Mouse (Mus musculus) G1E (cell line): ENCODE measurements around the gene Large2. TPM values are rescaled to one million over a fixed set of nuclear protein-coding genes. Genes with fewer than 3 reads are reported as not detected.
"Not testable (repeated sequence)": the region's sequence is repeated elsewhere in the genome, so short reads cannot be mapped to it uniquely, and the experiment has no call there.

Experiments
- ATAC-seq: 2 replicates; pipeline ENCODE4 v1.8.0; 2016; ENCODE audit warnings: mild to moderate bottlenecking; ENCODE audit not compliant: insufficient number of reproducible peaks, poor library complexity, low FRiP score, severe bottlenecking; ENCODE audit errors: extremely low read depth
- DNase-seq: peaks from one replicate; pipeline ENCODE4 v3.0.0; 2012; ENCODE audit warnings: low spot score
- H3K27me3 ChIP-seq: 2 replicates; pipeline ENCODE4 v1.6.1; 2012; ENCODE audit warnings: mild to moderate bottlenecking, low read length, inconsistent platforms; ENCODE audit not compliant: insufficient read depth
- H3K36me3 ChIP-seq: replicated peaks from 2 replicates; pipeline ENCODE3; 2012; ENCODE audit warnings: mild to moderate bottlenecking, inconsistent platforms
- H3K4me1 ChIP-seq: 2 replicates; pipeline ENCODE4 v1.6.1; 2012; ENCODE audit warnings: low read depth, low read length, inconsistent platforms, mixed read lengths; ENCODE audit not compliant: insufficient read depth
- H3K4me3 ChIP-seq: 2 replicates; pipeline ENCODE4 v1.5.1; 2012; ENCODE audit warnings: low read depth, mild to moderate bottlenecking, inconsistent platforms, low read length, moderate library complexity, mixed read lengths
- H3K9me3 ChIP-seq: replicated peaks from 2 replicates; pipeline ENCODE4 v1.6.1; 2012; ENCODE audit warnings: inconsistent platforms
- CTCF ChIP-seq: IDR thresholded peaks from 2 replicates; pipeline ENCODE4 v1.5.1; 2012; ENCODE audit warnings: low read depth, low read length, inconsistent platforms, mixed read lengths
- GATA1 ChIP-seq: IDR thresholded peaks from 2 replicates; pipeline ENCODE4 v1.6.1; 2012; ENCODE audit warnings: borderline replicate concordance, low read length, inconsistent platforms, mixed read lengths
- GATA2 ChIP-seq: IDR thresholded peaks from 2 replicates; pipeline ENCODE4 v1.6.1; 2012; ENCODE audit warnings: low read depth, low read length, inconsistent platforms, borderline replicate concordance
- POLR2AphosphoS5 ChIP-seq: IDR thresholded peaks from 2 replicates; pipeline ENCODE4 v1.6.1; 2012; ENCODE audit warnings: low read depth, low read length, inconsistent platforms; ENCODE audit not compliant: insufficient replicate concordance
- TAL1 ChIP-seq: conservative IDR thresholded peaks from 2 replicates; pipeline ENCODE4 v1.6.1; 2012; ENCODE audit warnings: low read depth, low read length, inconsistent platforms, mixed read lengths
- polyA plus RNA-seq: library from polyadenylated mRNA; stranded (reverse); fragments of >175 nt; gene quantifications from 2 replicates; pipeline ENCODE4 v1.2.3, GENCODE M21; 2012
- total RNA-seq, 2 experiments: library from RNA; stranded (forward) in 1 of 2; stranded (reverse) in 1 of 2; fragments of 200-1000 nt in 1 of 2; fragments of >200 nt in 1 of 2; fragmentation: Nextera tagmentation in 1 of 2; gene quantifications; 2 replicates each; pipeline ENCODE4 v1.2.3; 2014 to 2017

The Large2 gene
- total and polyA plus RNA-seq, 3 experiments: 0.05 TPM; not detected in 2

DNA sequence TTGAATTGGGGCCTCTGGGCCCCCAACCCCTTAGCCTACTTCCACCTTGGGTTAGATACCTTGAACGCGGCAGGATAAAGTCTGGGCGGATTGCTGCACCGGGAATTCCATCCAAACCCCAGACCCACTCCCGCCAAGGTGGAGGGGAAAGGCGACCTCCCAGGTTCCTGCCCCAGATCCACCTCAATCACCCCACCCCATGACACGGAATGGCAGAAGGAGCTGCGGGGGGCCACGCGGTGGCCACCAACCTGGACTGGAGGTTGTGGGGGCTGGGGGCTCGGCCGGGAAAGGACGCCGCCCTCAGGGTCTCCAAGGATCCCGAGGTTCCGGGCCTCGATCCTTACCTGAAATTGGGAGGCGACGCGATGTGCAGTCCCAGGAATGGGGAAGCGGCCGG, 26.0 kb upstream of the Large2 start:
- 0 out of 2 replicates have a peak, but pooled peaks cover 4% of the 10 kb centered on the region for H3K4me1 ChIP-seq
- ATAC-seq (no peak), DNase-seq (no peak)
- H3K36me3 ChIP-seq: peaks cover 35% of the 10 kb centered on the region
- peak overlapping the region; percentile 14; the same call in 1 of the 2 replicates for H3K4me3 ChIP-seq
- TF ChIP-seq POLR2AphosphoS5: no peak
- TF ChIP-seq CTCF: no peak
- no peak for TF ChIP-seq GATA2
- no peak for TF ChIP-seq GATA1
- TF ChIP-seq TAL1: no peak
- H3K27me3 ChIP-seq: peaks cover 29% of the 10 kb centered on the region
- peaks cover 14% of the 10 kb centered on the region for H3K9me3 ChIP-seq

DNA sequence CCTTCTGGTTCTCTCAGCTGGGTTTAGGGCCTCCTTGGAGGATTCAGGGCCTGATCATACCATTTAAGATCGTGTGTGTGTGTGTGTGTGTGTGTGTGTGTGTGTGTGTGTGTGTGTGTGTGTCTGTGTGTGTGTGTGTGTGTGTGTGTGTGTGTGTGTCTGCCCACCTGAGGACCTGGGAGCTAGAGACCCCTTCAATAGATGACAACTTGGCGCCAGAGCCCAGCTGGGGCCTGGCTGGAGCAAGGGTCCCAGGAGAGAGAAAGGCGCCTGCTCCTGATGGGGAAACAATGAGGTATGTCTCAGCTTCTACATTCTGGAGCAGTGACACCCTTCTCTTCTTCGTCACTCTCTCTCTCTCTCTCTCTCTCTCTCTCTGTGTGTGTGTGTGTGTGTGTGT, 25.2 kb upstream of the Large2 start:
- H3K27me3 ChIP-seq: peaks cover 36% of the 10 kb centered on the region

DNA sequence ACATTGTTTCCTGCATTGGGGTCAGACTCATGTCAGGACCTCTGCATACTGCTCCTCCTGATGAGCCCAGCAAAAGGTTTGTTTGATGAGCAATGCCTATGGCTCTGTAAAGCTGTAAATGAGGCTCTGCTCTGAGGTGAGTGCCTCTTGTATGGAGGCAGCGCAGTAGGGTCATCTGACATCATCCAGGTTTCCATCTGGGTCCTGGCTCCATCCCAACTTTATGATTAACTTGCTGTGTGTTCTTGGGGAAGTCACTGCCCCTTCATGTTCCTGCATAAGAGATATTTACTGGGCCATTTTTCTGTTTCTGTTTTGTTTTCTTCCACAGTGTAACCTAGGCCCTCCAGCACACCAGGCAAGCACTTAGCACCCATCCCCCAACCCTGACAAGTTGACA, 22.8 kb upstream of the Large2 start:
- peaks cover 4% of the 10 kb centered on the region for H3K36me3 ChIP-seq
- DNase-seq (no peak), ATAC-seq (no peak)
- TF ChIP-seq GATA1: no peak
- no peak for TF ChIP-seq POLR2AphosphoS5
- no peak for TF ChIP-seq TAL1
- no peak for TF ChIP-seq GATA2
- TF ChIP-seq CTCF: no peak
- peaks cover 4% of the 10 kb centered on the region for H3K4me1 ChIP-seq
- H3K9me3 ChIP-seq: peaks cover 14% of the 10 kb centered on the region
- peaks cover 60% of the 10 kb centered on the region for H3K27me3 ChIP-seq
- H3K4me3 ChIP-seq: no peak overlapping the region

More for the DNA sequence above, 25.2 kb upstream of the Large2 start:
- not testable (repeated sequence) for H3K4me3 ChIP-seq, DNase-seq, H3K4me1 ChIP-seq, ATAC-seq
- Histone ChIP-seq H3K36me3 (peaks cover 27% of the 10 kb centered on the region), H3K9me3 (peaks cover 14% of the 10 kb centered on the region)

DNA sequence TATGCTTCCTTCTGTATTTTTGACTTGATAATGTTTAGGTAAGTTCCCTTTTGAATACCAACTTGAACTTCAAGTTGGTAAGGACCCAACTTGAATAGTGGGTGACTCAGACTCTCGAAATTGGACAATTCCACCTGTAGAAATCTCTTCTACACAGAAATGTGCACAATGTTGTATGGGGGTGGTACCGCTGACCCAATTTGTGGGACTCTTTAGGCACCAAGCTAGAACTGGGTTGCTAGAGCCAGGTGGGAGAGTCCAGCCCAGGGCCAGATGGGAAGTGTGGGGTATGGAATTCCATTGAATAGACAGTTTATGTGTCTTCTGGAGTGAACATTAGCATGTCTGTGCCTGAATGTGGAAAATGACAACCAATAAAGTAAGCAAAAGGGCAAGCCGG, 20.9 kb upstream of the Large2 start:
- H3K9me3 ChIP-seq: peaks cover 4% of the 10 kb centered on the region
- H3K4me1 ChIP-seq: peaks cover 4% of the 10 kb centered on the region
- peaks cover 77% of the 10 kb centered on the region for H3K27me3 ChIP-seq
- H3K36me3 ChIP-seq: no peaks in the 10 kb centered on the region
- TF ChIP-seq CTCF (no peak), GATA1 (no peak), TAL1 (no peak), POLR2AphosphoS5 (no peak), GATA2 (no peak)
- DNase-seq (no peak), ATAC-seq (no peak)
- H3K4me3 ChIP-seq: no peak overlapping the region

DNA sequence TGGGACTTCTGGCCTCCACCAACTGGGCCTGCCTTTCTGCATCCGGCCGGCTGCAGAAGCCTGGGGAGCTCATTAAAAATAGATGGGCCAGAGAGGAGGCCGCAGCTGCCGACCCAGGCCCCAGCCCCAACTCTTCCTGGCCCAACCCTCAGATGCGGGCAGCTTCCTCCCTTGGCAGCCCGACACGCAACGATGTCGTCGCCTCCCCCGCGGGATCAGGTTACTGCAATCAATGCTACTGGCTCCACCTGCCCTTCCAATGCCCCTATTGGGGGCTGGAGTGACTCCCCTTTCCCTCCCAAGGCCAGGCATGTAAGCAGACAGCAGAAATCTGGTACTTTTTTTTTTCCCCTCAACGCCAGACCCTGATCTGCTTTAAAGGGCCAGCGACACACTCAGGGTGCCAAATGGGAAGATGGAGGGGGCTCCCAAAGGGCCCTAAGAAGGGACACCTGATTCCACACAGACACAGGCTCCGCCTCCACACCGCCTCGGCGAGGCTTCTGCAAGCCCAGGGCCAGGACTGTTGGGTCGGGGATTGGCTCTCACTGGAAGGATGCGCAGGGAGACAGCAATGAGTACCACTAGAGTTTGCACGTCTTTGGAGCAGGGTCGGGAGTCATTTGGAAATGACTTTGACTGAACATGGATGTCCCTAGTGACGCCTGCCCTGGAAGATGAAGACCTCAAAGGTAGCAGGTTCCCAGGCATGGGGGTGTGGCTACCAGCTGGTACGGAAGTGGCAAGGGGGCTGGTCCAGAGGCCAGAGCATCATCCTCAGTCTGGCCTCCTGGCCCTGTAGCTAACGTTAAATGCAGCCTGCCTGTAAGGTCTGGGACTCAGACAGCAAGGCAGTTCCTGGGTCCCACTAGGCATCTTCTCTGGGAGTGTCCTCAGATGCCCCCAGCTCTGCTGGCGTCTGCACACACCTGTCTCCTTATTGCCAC, 17.9 kb upstream of the Large2 start:
- Histone ChIP-seq H3K4me3 (no peak overlapping the region), H3K4me1 (peaks cover 14% of the 10 kb centered on the region), H3K27me3 (peaks cover 98% of the 10 kb centered on the region), H3K36me3 (no peaks in the 10 kb centered on the region), H3K9me3 (no peaks in the 10 kb centered on the region)
- DNase-seq (no peak), ATAC-seq (no peak)
- TF ChIP-seq CTCF (no peak), POLR2AphosphoS5 (no peak), GATA1 (no peak), TAL1 (no peak), GATA2 (no peak)

DNA sequence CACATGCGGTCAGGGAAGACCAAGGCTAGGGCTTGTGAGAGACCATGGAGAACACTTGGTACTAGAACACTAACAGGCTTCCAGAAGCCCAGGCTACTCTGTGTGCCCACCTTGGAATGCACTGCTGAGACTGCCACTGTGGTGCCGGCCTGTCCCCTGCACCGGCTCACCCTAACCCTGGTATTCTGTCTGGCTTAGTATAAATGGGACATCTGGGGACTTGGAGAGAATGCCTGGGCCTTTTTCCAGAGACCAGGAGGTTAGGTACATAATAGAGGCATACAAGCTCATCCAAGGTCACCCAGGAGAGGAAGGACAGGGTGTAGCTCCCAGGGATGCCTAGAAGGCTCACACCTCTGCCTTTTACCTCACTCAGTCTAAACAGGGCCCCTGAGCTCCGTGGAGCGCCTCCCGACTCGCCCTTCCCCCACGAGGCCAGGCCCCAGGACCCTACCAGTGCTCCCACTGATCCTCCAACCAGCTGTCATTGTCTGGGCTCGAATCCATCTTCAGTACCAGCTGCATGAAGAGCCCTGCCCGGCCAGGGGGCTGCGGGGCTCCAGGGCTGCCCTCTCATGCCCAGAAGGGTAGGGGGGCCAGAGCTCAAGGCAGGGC, 17.1 kb upstream of the Large2 start:
- ATAC-seq: no peak
- Histone ChIP-seq H3K36me3 (no peaks in the 10 kb centered on the region), H3K4me3 (no peak overlapping the region), H3K9me3 (no peaks in the 10 kb centered on the region), H3K27me3 (peaks cover 99% of the 10 kb centered on the region), H3K4me1 (peaks cover 14% of the 10 kb centered on the region)
- TF ChIP-seq GATA2 (no peak), GATA1 (no peak), TAL1 (no peak), CTCF (no peak)
- DNase-seq: no peak
